Mouse (Mus musculus) frontal cortex, postnatal 10 days (tissue): Measurements from ENCODE around the gene Ints14.
"Not testable (repeated sequence)": the region's sequence is repeated elsewhere in the genome, so short reads cannot be mapped to it uniquely, and the experiment has no call there.

Experiments
- DNase-seq, 2 experiments: peaks; one replicate each; pipeline ENCODE4 v3.0.0; 2022; ENCODE audit warnings: low spot score in 2 of 2, mixed read lengths in 1 of 2

Ints14 gene

GRCm38 (mm10) chr9:64952055-64952454 is 8.7 kb upstream of the Ints14 start:
- no peak for DNase-seq

GRCm38 (mm10) chr9:64953190-64953589 is 7.5 kb upstream of the Ints14 start:
- DNase-seq: no peak

- no peak for DNase-seq
Observed at GRCm38 (mm10) chr9:64956337-64956736, 4.4 kb upstream of the Ints14 start.

DNA sequence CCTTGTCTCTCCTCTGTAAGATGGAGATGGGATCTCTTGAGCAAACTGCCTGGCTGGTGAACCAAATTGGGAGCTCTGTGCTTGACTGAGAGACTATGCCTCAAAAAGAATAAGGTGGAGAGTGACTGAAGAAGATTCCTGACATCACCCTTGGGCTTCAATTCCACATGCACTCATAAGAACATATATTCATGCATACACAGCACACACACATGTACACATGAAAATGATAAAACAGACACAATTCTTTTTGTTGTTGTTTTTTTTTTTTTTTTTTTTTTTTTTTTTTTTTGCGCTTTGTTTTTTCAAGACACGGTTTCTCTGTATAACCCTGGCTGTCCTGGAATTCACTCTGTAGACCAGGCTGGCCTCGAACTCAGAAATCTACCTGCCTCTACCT is 3.4 kb upstream of the Ints14 start:
- no peak for DNase-seq

GRCm38 (mm10) chr9:64960978-64961320 is 244 bp downstream of the Ints14 start:
- DNase-seq: no peak

DNA sequence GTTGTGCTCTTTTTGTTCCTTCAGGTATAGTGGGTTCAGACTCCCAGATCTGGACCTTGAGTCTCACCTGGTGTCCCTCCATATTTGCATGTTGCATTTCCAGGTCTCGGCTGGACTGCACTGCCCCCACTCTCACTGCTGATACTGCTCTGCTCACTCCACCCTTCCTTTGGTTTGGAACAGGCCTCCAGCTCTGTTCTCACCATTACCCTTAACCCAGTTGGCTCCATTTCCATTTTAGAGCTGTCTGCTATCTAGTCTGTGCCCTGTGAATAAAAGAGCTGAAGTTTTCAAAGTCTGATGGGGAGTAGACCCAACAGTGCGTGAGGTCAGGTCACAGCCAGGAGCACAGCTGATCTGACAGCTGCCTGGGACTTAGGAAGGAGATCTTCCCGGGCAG is 19.8 kb downstream of the Ints14 start:
- DNase-seq: no peak

- no peak for DNase-seq
Observed at GRCm38 (mm10) chr9:64981904-64982303, 21.2 kb downstream of the Ints14 start.

DNA sequence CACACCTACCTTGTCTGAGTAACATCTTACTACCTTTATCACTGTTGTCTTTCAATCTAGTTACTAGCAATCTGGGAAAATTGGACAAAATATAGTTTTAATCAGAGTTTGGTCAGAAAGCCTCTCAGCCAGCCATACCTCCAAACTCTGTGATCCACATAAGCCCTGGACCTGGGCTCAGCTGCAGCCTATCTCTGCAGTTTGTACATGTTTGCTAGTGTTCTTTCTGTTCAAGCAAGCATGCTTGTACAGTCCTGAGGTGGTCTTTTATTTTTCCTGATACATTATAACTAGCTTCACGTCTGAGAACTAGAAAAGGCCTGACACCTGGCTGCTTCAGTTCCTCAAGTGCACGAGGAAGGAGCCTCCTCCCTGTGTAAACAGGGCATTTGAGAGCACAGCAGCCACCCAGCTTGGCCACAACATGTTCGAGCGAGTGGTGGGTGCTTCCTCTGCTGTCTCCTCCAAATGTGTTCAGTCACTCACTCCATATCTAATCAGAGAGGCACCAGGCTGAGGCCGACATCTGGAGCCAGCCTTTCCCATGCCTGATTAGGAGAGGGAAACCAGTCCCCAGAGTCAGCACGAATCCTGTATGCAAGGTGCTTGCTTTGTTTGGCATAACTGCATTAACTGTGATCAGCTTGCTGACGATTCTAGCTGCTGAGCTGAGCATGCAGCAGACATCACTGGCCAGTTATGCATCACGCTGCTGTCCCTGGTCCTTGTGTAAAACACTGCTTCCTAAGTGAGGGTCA is 24.5 kb downstream of the Ints14 start:
- DNase-seq: no peak

GRCm38 (mm10) chr9:64985807-64986206 is 25.1 kb downstream of the Ints14 start:
- DNase-seq: no peak

- DNase-seq: no peak
Observed at GRCm38 (mm10) chr9:64987651-64988050, 26.9 kb downstream of the Ints14 start.

DNA sequence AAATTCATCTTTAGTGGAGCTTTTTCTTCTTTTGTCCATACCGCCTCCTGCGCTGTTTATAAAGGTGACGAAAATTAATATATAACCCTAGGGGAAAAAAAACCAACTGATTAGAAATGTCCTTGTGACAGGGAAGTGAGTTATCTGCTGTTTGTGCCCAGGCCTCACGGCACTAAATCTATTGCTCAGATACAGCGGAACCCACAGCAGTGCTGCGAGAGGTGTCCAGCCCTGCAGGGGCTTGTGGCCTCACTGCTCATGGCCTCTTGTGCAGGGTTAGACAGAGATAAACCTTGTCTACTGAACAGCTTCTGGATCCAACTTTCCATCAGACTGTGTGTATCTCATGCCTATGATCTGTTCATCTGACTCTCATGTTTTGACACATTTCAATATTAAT is 27.7 kb downstream of the Ints14 start:
- no peak for DNase-seq

DNA sequence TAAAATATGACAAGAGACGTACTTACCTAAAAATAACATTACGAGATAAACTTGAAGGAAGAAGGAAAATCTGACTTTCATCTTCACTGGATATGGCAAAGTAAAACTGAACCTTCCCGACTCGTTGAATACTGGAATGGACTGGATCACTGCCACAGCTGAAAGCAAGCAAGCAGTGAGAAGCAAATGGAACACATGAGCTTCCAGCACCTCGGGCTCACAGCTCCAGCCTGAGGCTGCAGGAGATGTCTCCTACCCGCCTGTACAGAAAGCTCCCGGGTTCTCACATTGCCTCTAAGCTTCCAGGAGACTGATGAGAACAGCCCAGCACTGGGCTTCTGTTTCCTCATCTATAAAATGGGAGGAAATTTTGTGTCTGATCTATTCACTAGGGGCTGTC is 29.6 kb downstream of the Ints14 start:
- DNase-seq: no peak

DNA sequence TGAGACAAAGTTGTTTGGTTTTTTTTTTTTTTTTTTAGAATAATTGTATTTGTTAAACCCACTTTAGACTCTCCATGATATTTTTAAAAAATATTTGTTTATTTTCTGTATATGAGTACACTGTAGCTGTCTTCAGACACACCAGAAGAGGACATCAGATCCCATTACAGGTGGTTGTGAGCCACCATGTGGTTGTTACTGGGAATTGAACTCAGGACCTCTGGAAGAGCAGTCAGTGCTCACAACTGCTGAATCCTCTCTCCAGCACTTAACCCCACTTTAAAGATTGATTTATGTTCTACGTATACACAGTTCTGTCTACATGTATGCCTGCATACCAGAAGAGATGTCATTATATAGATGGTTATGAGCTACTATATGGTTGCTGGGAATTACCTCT is 34.8 kb downstream of the Ints14 start:
- DNase-seq: not testable (repeated sequence)

- no peak for DNase-seq
Observed at GRCm38 (mm10) chr9:65001481-65001880, 40.8 kb downstream of the Ints14 start.

GRCm38 (mm10) chr9:65005737-65006136 is 45.0 kb downstream of the Ints14 start:
- DNase-seq: no peak

DNA sequence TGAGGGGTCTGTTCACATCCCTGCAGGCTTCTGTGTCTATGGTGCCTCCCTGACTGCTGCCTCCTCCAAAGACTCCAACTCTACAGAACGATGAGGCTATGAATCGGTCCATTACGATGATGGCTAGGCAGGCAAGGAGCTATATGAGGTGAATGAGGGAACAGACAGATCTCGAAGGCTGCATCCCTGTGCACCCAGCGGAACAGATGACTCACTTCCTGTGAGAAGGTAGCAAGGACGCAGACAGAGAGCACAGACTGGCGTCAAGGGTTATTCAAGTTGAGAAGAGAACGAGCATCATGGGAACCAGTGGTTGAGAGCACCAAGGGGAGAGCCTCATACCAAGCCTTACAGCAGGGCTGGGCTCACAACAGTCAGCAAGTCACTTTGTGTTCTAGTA is 49.9 kb downstream of the Ints14 start:
- DNase-seq: no peak

DNA sequence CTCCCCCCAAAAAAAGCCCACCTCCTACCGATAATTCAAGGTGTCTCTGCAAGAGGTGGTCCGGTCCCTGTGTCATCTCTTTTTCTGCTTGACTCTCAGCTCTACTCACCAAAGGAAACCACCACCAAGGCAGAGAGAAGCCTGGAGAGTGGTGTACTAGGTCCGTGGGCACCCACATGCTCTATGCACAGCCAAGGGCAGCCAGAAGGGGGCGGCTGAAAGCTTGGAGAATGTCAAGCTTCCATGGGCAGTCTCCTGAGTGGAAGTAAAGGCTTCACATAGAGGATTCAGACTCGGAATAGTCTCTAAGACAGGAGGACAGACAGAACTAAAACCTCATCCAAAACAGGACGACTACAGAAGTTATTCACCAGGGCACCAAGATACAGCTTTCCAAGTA is 50.6 kb downstream of the Ints14 start:
- DNase-seq: no peak

GRCm38 (mm10) chr9:65015461-65016222 is 54.9 kb downstream of the Ints14 start:
- no peak for DNase-seq

DNA sequence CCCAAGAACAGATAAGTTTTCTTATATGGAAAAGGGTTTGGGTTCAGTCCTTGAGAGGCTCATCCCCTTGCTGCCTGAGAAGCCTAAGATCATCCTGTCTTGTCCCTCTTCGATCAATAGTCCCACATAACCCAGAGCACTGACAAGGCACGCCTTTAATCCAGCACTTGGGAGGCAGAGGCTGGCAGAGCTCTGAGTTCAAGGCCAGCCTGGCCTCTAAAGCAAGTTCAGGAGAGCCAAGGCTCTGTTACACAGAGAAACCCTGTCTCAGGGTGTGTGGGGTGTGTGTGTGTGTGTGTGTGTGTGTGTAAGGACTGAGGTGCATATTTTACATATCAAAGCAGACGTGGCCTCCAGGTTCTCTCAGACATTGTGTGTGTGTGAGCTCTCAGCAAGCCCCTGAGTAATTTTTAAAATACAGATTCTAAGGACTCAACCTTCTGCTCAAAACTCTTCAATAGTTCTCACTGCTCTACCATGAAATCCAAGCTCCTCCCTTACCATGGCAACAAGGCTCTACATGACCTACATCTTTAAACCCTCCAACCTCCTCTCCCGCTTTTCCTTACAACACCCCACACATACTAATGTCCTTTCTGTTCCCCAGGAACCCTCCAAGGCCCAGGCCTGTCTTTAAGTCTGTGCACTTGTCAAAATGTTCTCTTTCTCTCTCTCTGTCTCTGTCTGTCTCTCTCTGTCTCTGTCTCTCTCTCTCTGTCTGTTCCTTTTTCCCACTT is 55.7 kb downstream of the Ints14 start:
- no peak for DNase-seq

DNA sequence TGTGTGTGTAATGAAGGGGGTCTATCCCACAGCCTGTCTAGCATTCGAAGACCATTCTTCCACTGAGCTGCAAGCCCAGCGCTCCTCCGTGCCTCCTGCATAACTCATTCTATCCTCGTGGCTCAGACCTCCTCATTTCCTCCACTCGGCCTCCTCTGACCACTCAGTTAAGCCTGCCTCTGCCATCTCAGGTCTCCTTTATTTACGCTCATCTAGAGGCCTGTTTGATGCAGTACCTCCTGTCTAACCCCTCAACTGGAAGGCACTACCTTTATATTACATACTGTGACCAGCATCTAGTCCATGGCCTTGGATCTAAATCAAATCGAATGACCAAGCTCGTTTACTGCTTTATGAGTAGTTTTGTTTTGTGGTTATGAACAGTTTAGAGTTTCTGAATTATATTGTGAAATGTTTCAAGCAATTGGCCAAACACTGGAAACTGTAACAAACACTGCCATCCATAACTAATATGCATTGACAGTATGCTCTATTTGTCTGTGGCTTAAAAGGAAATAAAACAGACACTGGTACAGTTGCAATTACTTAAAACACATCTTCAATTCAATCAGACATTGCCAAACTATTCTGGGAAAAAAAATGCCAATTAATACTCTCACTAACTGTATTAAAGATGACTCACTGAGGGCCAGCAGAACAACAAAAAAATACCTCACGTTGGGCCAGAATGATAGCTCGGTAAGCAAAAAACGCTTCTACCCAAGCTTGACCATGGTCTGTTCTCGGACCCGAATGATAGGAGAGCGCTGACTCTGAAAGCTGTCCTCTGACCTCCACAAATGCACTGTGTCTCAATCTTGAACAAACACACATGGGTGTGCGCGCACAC is 56.5 kb downstream of the Ints14 start:
- DNase-seq: no peak

GRCm38 (mm10) chr9:65017896-65018295 is 57.2 kb downstream of the Ints14 start:
- DNase-seq: no peak
